Mouse (Mus musculus) heart, adult 18-20 months (tissue): ENCODE measurements around the gene Nacc2. TPM values are rescaled to one million over a fixed set of nuclear protein-coding genes. Genes with fewer than 3 reads are reported as not detected.

ENCODE experiments used
- DNase-seq, 2 experiments: peaks; one replicate each; pipeline ENCODE4 v3.0.0; 2021 to 2022; ENCODE audit warnings: mixed read lengths in 1 of 2
- total RNA-seq, 2 experiments: library from RNA; stranded (reverse); gene quantifications; 2 replicates each; pipeline ENCODE4 v1.2.3; 2021

The Nacc2 gene
- total RNA-seq, 2 experiments from 2014 or later: 29.4 to 30.2 TPM

- no peak for DNase-seq
Observed at GRCm38 (mm10) chr2:26139545-26140206, 16.7 kb upstream of the Nacc2 start.

GRCm38 (mm10) chr2:26139034-26139544 is 16.1 kb upstream of the Nacc2 start:
- no peak for DNase-seq

- DNase-seq: no peak
Observed at GRCm38 (mm10) chr2:26138252-26139033, 15.4 kb upstream of the Nacc2 start.

GRCm38 (mm10) chr2:26134591-26134990 is 11.6 kb upstream of the Nacc2 start:
- no peak for DNase-seq

GRCm38 (mm10) chr2:26132628-26133551 is 9.9 kb upstream of the Nacc2 start:
- DNase-seq: peak; percentile 88 to 90

GRCm38 (mm10) chr2:26131327-26131726 is 8.3 kb upstream of the Nacc2 start:
- DNase-seq: no peak

GRCm38 (mm10) chr2:26129962-26130361 is 6.9 kb upstream of the Nacc2 start:
- no peak for DNase-seq

GRCm38 (mm10) chr2:26129346-26129745 is 6.3 kb upstream of the Nacc2 start:
- DNase-seq: no peak

GRCm38 (mm10) chr2:26122171-26123078 is 595 bp downstream of the Nacc2 start:
- DNase-seq: peak; percentile 79 to 85

GRCm38 (mm10) chr2:26121541-26122083 is 1.4 kb downstream of the Nacc2 start:
- DNase-seq: no peak

GRCm38 (mm10) chr2:26119626-26120025 is 3.4 kb downstream of the Nacc2 start:
- DNase-seq: no peak

- no peak for DNase-seq
Observed at GRCm38 (mm10) chr2:26119310-26119592, 3.8 kb downstream of the Nacc2 start.

- DNase-seq: peak; percentile 46 to 67
Observed at GRCm38 (mm10) chr2:26118584-26119309, 4.3 kb downstream of the Nacc2 start.

GRCm38 (mm10) chr2:26117580-26117979 is 5.4 kb downstream of the Nacc2 start:
- DNase-seq: no peak

- DNase-seq: no peak
Observed at GRCm38 (mm10) chr2:26116550-26116949, 6.5 kb downstream of the Nacc2 start.

- no peak for DNase-seq
Observed at GRCm38 (mm10) chr2:26115215-26115614, 7.8 kb downstream of the Nacc2 start.

- no peak for DNase-seq
Observed at GRCm38 (mm10) chr2:26108237-26108636, 14.8 kb downstream of the Nacc2 start.

GRCm38 (mm10) chr2:26107011-26107410 is 16.0 kb downstream of the Nacc2 start:
- DNase-seq: no peak

GRCm38 (mm10) chr2:26106233-26106632 is 16.8 kb downstream of the Nacc2 start:
- no peak for DNase-seq

GRCm38 (mm10) chr2:26100296-26100695 is 22.7 kb downstream of the Nacc2 start:
- no peak for DNase-seq
